Mouse (Mus musculus) lung, embryonic 16.5 days (tissue): ENCODE data around the gene Prkab1. TPM values are rescaled to one million over a fixed set of nuclear protein-coding genes. Genes with fewer than 3 reads are reported as not detected.

ENCODE experiments used
- ATAC-seq: fragments of 200-750 bp; cut with Nextera tagmentation; 2 replicates; pipeline ENCODE4 v1.8.0; 2017; ENCODE audit warnings: low read depth, mild to moderate bottlenecking, moderate library complexity
- H3K27ac ChIP-seq: fragments of 300-500 bp; sonication (generic); 2 replicates; pipeline ENCODE4 v1.5.1; 2014; ENCODE audit warnings: mild to moderate bottlenecking, control low read depth, low read length
- H3K27me3 ChIP-seq: fragments of 300-500 bp; sonication (generic); 2 replicates; pipeline ENCODE4 v1.6.1; 2014; ENCODE audit warnings: low read depth, low read length, mixed read lengths; ENCODE audit not compliant: control insufficient read depth, insufficient read depth
- H3K36me3 ChIP-seq: fragments of 300-500 bp; sonication (generic); 2 replicates; pipeline ENCODE4 v1.6.1; 2014; ENCODE audit warnings: low read length; ENCODE audit not compliant: control insufficient read depth, insufficient read depth
- H3K4me1 ChIP-seq: fragments of 300-500 bp; sonication (generic); replicated peaks from 2 replicates; pipeline ENCODE4 v1.6.1; 2014; ENCODE audit warnings: low read length, mixed read lengths; ENCODE audit not compliant: control insufficient read depth, insufficient read depth
- H3K4me2 ChIP-seq: fragments of 300-500 bp; sonication (generic); 2 replicates; pipeline ENCODE4 v1.6.1; 2014; ENCODE audit warnings: low read depth, low read length, control low read depth
- H3K4me3 ChIP-seq: fragments of 300-500 bp; sonication (generic); 2 replicates; pipeline ENCODE4 v1.5.1; 2014; ENCODE audit warnings: mild to moderate bottlenecking, low read length, control low read depth
- H3K9ac ChIP-seq: fragments of 300-500 bp; sonication (generic); 2 replicates; pipeline ENCODE4 v1.6.1; 2014; ENCODE audit warnings: low read length, control low read depth
- H3K9me3 ChIP-seq: fragments of 300-500 bp; sonication (generic); 2 replicates; pipeline ENCODE4 v1.6.1; 2016; ENCODE audit warnings: low read length; ENCODE audit not compliant: control insufficient read depth
- WGBS: fragments of 180-500 bp; shearing (Covaris S2); extraction: QIAGEN DNeasy Blood & Tissue Kit; methylation state at CpG from one replicate; pipeline ENCODE4 v1.1.7; 2014; 5-methylcytosine and 5-hydroxymethylcytosine counted together
- polyA plus RNA-seq: library from polyadenylated mRNA; unstranded; fragments of >200 nt; fragmentation: Nextera tagmentation; extraction: Ambion mirVana; gene quantifications from 2 replicates; pipeline ENCODE4 v1.2.1, GENCODE M21; 2015

The Prkab1 gene
- polyA plus RNA-seq, 1 experiment from 2014 or later, result 80.2 TPM

- peaks cover 22% of the 10 kb centered on the region for H3K36me3 ChIP-seq
- H3K27me3 ChIP-seq, result no peaks in the 10 kb centered on the region
- 70% methylated on average over 13 of the region's 13 CpGs for WGBS
Observed at GRCm38 (mm10) chr5:115997376-115997775, 26.9 kb downstream of the Prkab1 start.

GRCm38 (mm10) chr5:115994101-115994500 lies 30.2 kb downstream of the Prkab1 start:
- ATAC-seq, result no peak
- 94% methylated on average over 15 of the region's 15 CpGs for WGBS

More at GRCm38 (mm10) chr5:115997376-115997775, 26.9 kb downstream of the Prkab1 start:
- no peak overlapping the region for H3K9ac ChIP-seq
- H3K4me2 ChIP-seq, result no peak overlapping the region
- H3K27ac ChIP-seq, result no peak overlapping the region
- no peak for ATAC-seq
- H3K4me3 ChIP-seq, result no peak overlapping the region
- H3K9me3 ChIP-seq, result no peaks in the 10 kb centered on the region
- no peaks in the 10 kb centered on the region for H3K4me1 ChIP-seq

GRCm38 (mm10) chr5:115991717-115992116 lies 32.6 kb downstream of the Prkab1 start:
- no peak overlapping the region for H3K4me2 ChIP-seq
- H3K27ac ChIP-seq, result no peak overlapping the region
- H3K27me3 ChIP-seq, result no peaks in the 10 kb centered on the region
- H3K9me3 ChIP-seq, result peaks cover 8% of the 10 kb centered on the region; the same call in 1 of the 2 replicates
- 91% methylated on average over 11 of the region's 11 CpGs for WGBS
- no peaks in the 10 kb centered on the region for H3K4me1 ChIP-seq
- H3K36me3 ChIP-seq, result peaks cover 53% of the 10 kb centered on the region
- ATAC-seq, result no peak
- H3K4me3 ChIP-seq, result no peak overlapping the region
- no peak overlapping the region for H3K9ac ChIP-seq

More at GRCm38 (mm10) chr5:115994101-115994500, 30.2 kb downstream of the Prkab1 start:
- Histone ChIP-seq H3K9ac (no peak overlapping the region), H3K4me2 (no peak overlapping the region), H3K4me1 (no peaks in the 10 kb centered on the region), H3K4me3 (no peak overlapping the region), H3K27ac (no peak overlapping the region), H3K27me3 (no peaks in the 10 kb centered on the region), H3K9me3 (peaks cover 8% of the 10 kb centered on the region; the same call in 1 of the 2 replicates), H3K36me3 (peaks cover 45% of the 10 kb centered on the region)

- no peak for ATAC-seq
- Histone ChIP-seq H3K27me3 (no peaks in the 10 kb centered on the region), H3K9me3 (peaks cover 8% of the 10 kb centered on the region; the same call in 1 of the 2 replicates), H3K4me3 (no peak overlapping the region), H3K27ac (no peak overlapping the region), H3K4me2 (no peak overlapping the region), H3K4me1 (no peaks in the 10 kb centered on the region), H3K9ac (no peak overlapping the region), H3K36me3 (peaks cover 41% of the 10 kb centered on the region)
- WGBS, result 85% methylated on average over 12 of the region's 12 CpGs
Observed at GRCm38 (mm10) chr5:115987284-115987683, 37.0 kb downstream of the Prkab1 start.

- H3K4me3 ChIP-seq, result no peak overlapping the region
- H3K4me2 ChIP-seq, result no peak overlapping the region
- no peaks in the 10 kb centered on the region for H3K27me3 ChIP-seq
- no peak overlapping the region for H3K27ac ChIP-seq
- no peaks in the 10 kb centered on the region; the same call in 1 of the 2 replicates for H3K4me1 ChIP-seq
- no peak for ATAC-seq
- WGBS, result 90% methylated on average over 11 of the region's 11 CpGs
- peaks cover 28% of the 10 kb centered on the region for H3K36me3 ChIP-seq
- H3K9me3 ChIP-seq, result no peaks in the 10 kb centered on the region
- H3K9ac ChIP-seq, result no peak overlapping the region
Observed at GRCm38 (mm10) chr5:115985101-115985500, 39.2 kb downstream of the Prkab1 start.

GRCm38 (mm10) chr5:115984392-115984791 lies 39.9 kb downstream of the Prkab1 start:
- WGBS, result 97% methylated on average over 6 of the region's 6 CpGs
- Histone ChIP-seq H3K4me2 (no peak overlapping the region), H3K9me3 (no peaks in the 10 kb centered on the region)

GRCm38 (mm10) chr5:115982671-115983373 lies 41.5 kb downstream of the Prkab1 start:
- Histone ChIP-seq H3K4me1 (no peaks in the 10 kb centered on the region; the same call in 1 of the 2 replicates), H3K4me2 (no peak overlapping the region), H3K9me3 (no peaks in the 10 kb centered on the region), H3K27ac (no peak overlapping the region; the same call in 1 of the 2 replicates), H3K9ac (no peak overlapping the region), H3K27me3 (no peaks in the 10 kb centered on the region), H3K36me3 (peaks cover 15% of the 10 kb centered on the region; the same call in 1 of the 2 replicates), H3K4me3 (no peak overlapping the region)
- WGBS, result 54% methylated on average over 7 of the region's 7 CpGs
- ATAC-seq, result no peak

More at GRCm38 (mm10) chr5:115984392-115984791, 39.9 kb downstream of the Prkab1 start:
- Histone ChIP-seq H3K4me3 (no peak overlapping the region), H3K27me3 (no peaks in the 10 kb centered on the region), H3K36me3 (peaks cover 22% of the 10 kb centered on the region; the same call in 1 of the 2 replicates), H3K27ac (no peak overlapping the region), H3K9ac (no peak overlapping the region), H3K4me1 (no peaks in the 10 kb centered on the region; the same call in 1 of the 2 replicates)
- no peak for ATAC-seq

- Histone ChIP-seq H3K4me1 (no peaks in the 10 kb centered on the region; the same call in 1 of the 2 replicates), H3K4me3 (no peak overlapping the region), H3K9me3 (no peaks in the 10 kb centered on the region), H3K9ac (no peak overlapping the region), H3K27me3 (no peaks in the 10 kb centered on the region), H3K4me2 (no peak overlapping the region), H3K27ac (peak overlapping the region; percentile 62), H3K36me3 (peaks cover 10% of the 10 kb centered on the region; the same call in 1 of the 2 replicates)
- ATAC-seq, result peak; percentile 27; the same call in 1 of the 2 replicates
- 83% methylated on average over 9 of the region's 9 CpGs for WGBS
Observed at GRCm38 (mm10) chr5:115980537-115980936, 43.8 kb downstream of the Prkab1 start.

GRCm38 (mm10) chr5:115979134-115979696 lies 45.1 kb downstream of the Prkab1 start:
- peaks cover 4% of the 10 kb centered on the region; the same call in 1 of the 2 replicates for H3K36me3 ChIP-seq
- 69% methylated on average over 16 of the region's 16 CpGs for WGBS
- no peaks in the 10 kb centered on the region for H3K9me3 ChIP-seq
- ATAC-seq, result no peak
- no peaks in the 10 kb centered on the region for H3K27me3 ChIP-seq
- no peak overlapping the region for H3K4me2 ChIP-seq
- H3K9ac ChIP-seq, result no peak overlapping the region
- no peaks in the 10 kb centered on the region; the same call in 1 of the 2 replicates for H3K4me1 ChIP-seq
- peak overlapping the region; percentile 79 for H3K27ac ChIP-seq
- H3K4me3 ChIP-seq, result no peak overlapping the region
